Mouse (Mus musculus) neural tube, embryonic 11.5 days (tissue): Measurements from ENCODE around the gene Foxd2. TPM values are rescaled to one million over a fixed set of nuclear protein-coding genes. Genes with fewer than 3 reads are reported as not detected.
A peak's percentile ranks its signal among the peaks of the same experiment; 100 is the strongest.

ENCODE experiments used
- ATAC-seq: fragments of 200-750 bp; cut with Nextera tagmentation; 2 replicates; pipeline ENCODE4 v1.8.0; 2017; ENCODE audit warnings: moderate number of reproducible peaks, mild to moderate bottlenecking, moderate TSS enrichment, moderate library complexity; ENCODE audit not compliant: insufficient read depth, low FRiP score, low TSS enrichment
- DNase-seq: peaks from one replicate; pipeline ENCODE4 v3.0.0-alpha.2; 2015; ENCODE audit warnings: low spot score
- H3K27ac ChIP-seq: fragments of 300-500 bp; sonication (generic); 2 replicates; pipeline ENCODE4 v1.5.1; 2014; ENCODE audit warnings: low read depth, mild to moderate bottlenecking, low read length
- H3K27me3 ChIP-seq: fragments of 300-500 bp; sonication (generic); 2 replicates; pipeline ENCODE4 v1.6.1; 2014; ENCODE audit warnings: mild to moderate bottlenecking, low read length, mixed read lengths; ENCODE audit not compliant: control insufficient read depth, insufficient read depth
- H3K36me3 ChIP-seq: fragments of 300-500 bp; sonication (generic); 2 replicates; pipeline ENCODE4 v1.6.1; 2014; ENCODE audit warnings: mild to moderate bottlenecking, low read length, moderate library complexity, mixed read lengths; ENCODE audit not compliant: control insufficient read depth, insufficient read depth
- H3K4me1 ChIP-seq: fragments of 300-500 bp; sonication (generic); 2 replicates; pipeline ENCODE4 v1.6.1; 2014; ENCODE audit warnings: low read length, mixed read lengths; ENCODE audit not compliant: control insufficient read depth, insufficient read depth
- H3K4me2 ChIP-seq: fragments of 300-500 bp; sonication (generic); 2 replicates; pipeline ENCODE4 v1.6.1; 2014; ENCODE audit warnings: low read depth, mild to moderate bottlenecking, moderate library complexity
- H3K4me3 ChIP-seq: fragments of 300-500 bp; sonication (generic); 2 replicates; pipeline ENCODE4 v1.5.1; 2014; ENCODE audit warnings: low read depth, low read length
- H3K9ac ChIP-seq: fragments of 300-500 bp; sonication (generic); 2 replicates; pipeline ENCODE4 v1.6.1; 2014; ENCODE audit warnings: mild to moderate bottlenecking, low read length
- H3K9me3 ChIP-seq: fragments of 300-500 bp; sonication (generic); 2 replicates; pipeline ENCODE4 v1.6.1; 2016; ENCODE audit warnings: low read length; ENCODE audit not compliant: control insufficient read depth
- WGBS: fragments of 180-500 bp; shearing (Covaris S2); extraction: QIAGEN DNeasy Blood & Tissue Kit; methylation state at CpG from one replicate; pipeline ENCODE4 v1.1.7; 2014; 5-methylcytosine and 5-hydroxymethylcytosine counted together
- polyA plus RNA-seq: library from polyadenylated mRNA; unstranded; fragments of >200 nt; fragmentation: Nextera tagmentation; extraction: Ambion mirVana; gene quantifications from 2 replicates; pipeline ENCODE4 v1.2.1, GENCODE M21; 2014

The Foxd2 gene
- 0.53 and 1.2 TPM in 2 replicates for polyA plus RNA-seq

DNA sequence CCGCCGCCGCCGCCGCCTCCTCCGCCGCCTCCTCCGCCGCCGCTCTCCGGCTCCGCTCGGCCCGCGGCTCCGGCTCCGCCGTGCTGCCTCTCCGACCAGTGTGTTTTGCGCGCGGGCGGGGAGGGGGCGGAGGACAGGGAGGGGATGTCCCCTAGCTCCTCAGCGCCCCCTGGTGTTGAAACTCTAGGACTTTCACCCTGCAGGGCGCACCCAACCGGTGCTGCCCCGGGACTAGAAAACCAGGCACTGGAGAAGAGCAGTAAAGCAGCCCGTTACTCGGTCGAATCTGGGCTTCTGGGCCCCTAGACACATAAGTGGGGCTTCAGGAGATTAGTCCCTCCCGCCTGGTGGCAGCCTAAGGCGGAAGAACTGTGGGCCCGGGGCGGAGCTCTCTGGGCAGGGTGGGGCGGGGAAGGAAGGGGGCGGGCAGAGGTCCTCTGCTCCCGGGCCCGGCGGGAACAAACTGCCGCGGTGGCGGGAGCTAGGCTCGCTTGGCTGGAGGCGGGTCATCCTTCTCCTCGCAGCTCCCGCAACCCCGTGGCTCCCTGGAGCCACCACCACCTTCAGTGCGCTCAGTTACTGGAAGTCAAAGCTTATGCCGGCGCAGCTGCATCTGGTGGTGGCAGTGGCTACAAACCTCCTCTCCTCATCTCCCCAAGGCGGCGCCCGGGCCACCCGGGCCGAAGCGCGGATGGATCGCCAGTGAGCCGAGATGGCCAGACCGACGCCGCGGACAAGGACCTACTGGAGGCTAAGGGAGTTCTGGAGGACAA lies at the start of gene Foxd2:
Foxd2 (minus strand) TSS at position 45 of the 773 bp plus-strand sequence.
- Histone ChIP-seq H3K4me2 (peak within 1 kb of the TSS; percentile 64), H3K27ac (no peak within 1 kb of the TSS), H3K9ac (peak within 1 kb of the TSS; percentile 44), H3K4me1 (peaks cover 5% of the 10 kb centered on the region; the same call in 1 of the 2 replicates), H3K4me3 (peak within 1 kb of the TSS; percentile 46), H3K36me3 (no peaks in the 10 kb centered on the region), H3K9me3 (no peaks in the 10 kb centered on the region), H3K27me3 (peaks cover 95% of the 10 kb centered on the region)
- peak; percentile 86 for ATAC-seq
- peak; percentile 91 for DNase-seq
- under 1% methylated on average over 54 of the region's 64 CpGs for WGBS

DNA sequence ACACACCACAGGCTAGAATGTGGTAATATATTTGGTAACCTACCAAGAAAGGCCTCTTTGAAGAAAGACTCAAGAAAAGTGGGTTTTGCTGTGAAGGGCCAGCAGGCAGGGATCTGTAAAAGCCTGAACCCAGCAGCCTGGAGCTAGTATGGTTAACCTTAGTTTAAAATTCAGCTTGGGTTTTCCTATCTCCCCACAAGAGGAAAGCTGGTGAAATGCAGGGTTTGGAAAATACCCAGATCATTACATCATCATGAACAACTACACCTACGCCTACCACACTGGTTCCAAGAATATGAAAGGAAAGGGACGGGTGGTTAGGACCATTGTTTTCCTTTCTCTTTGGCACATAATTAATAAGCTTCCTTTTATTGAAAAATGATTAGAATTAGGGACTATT lies 49.6 kb upstream of the Foxd2 start:
- Histone ChIP-seq H3K9me3 (no peaks in the 10 kb centered on the region), H3K27me3 (no peaks in the 10 kb centered on the region), H3K4me1 (no peaks in the 10 kb centered on the region), H3K9ac (no peak overlapping the region), H3K36me3 (no peaks in the 10 kb centered on the region), H3K4me3 (no peak overlapping the region), H3K4me2 (no peak overlapping the region), H3K27ac (no peak overlapping the region)
- 95% methylated on average over 2 of the region's 2 CpGs for WGBS
- DNase-seq (no peak), ATAC-seq (no peak)

DNA sequence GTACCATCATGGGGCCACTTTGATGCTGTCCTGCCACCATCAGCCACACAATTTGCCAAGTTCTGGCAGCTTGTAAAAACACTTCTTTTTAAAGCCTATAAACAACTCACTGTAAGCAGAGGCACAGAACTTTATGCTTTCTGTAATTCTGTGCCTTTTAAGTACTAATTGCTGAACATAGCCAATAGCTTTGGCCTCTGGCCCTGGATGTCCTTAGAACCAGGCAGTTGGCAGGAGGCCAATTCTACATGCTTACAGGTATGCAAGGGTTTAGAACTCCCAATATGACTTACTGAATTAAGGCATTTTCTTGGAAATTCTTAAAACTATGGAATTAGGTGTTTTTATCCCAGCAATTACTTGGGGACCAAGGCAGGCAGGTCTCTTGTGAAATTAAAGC lies 48.7 kb upstream of the Foxd2 start:
- no peak overlapping the region for H3K27ac ChIP-seq
- no peaks in the 10 kb centered on the region for H3K9me3 ChIP-seq
- ATAC-seq = no peak
- H3K4me2 ChIP-seq = no peak overlapping the region
- no peaks in the 10 kb centered on the region for H3K36me3 ChIP-seq
- no peak overlapping the region for H3K9ac ChIP-seq
- DNase-seq = no peak
- H3K4me3 ChIP-seq = no peak overlapping the region
- no peaks in the 10 kb centered on the region for H3K4me1 ChIP-seq
- no peaks in the 10 kb centered on the region for H3K27me3 ChIP-seq

DNA sequence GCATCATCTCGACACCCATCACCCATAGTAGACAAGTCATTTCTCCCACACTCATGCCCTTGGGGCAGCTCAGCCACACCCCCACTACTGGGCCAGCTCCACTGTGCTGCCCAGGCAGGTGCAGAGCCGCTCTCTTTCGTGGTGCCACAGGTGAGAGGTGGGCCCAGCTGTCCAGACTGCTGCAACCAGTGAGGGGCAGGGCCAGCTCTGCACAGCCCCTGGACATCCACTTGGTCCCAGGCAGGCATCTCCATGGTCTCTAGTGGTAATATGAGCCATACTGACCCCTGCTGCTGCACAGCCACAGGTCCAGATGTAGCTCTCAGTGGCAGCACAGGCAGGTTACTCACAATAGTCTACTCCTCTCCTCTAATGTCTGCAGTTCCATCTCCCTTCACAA lies 44.5 kb upstream of the Foxd2 start:
- no peaks in the 10 kb centered on the region for H3K9me3 ChIP-seq
- no peaks in the 10 kb centered on the region for H3K36me3 ChIP-seq
- no peak overlapping the region for H3K9ac ChIP-seq
- 76% methylated on average over 3 of the region's 3 CpGs for WGBS
- no peak overlapping the region for H3K27ac ChIP-seq
- no peak overlapping the region for H3K4me2 ChIP-seq
- DNase-seq (no peak), ATAC-seq (0 out of 2 replicates have a peak, but pooled peaks have one; percentile 35)
- H3K4me1 ChIP-seq = no peaks in the 10 kb centered on the region
- H3K27me3 ChIP-seq = no peaks in the 10 kb centered on the region
- no peak overlapping the region for H3K4me3 ChIP-seq

DNA sequence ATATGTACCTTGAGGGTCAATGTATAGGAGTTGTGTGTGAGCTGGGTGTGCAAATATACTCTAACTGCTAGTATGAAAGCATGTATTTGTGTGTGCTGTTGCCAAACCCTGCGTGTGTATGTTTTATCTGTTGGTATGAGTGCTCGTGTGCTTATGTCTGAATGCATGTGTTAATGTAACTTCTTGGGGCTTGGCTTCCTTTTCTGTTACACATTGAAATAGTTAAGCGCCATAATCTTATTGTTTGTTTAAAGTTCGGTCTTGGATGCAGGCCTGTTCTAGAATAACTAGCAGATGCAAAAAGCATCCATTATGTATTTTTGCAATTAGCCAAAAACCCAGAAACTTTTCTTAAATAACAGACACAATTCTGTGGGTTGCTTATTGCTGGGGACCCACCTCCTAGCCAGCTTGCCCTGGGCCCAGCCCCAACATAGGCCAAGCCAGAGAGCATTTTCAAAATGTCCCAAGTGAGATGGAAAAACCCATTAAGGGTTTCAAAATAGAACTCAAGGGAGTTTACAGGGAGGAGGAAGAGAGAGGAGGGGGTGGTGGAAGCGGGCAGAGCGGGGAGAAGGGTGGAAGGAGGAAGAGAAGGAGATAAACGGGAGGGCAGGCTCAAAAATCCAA lies 39.3 kb upstream of the Foxd2 start:
- ATAC-seq = no peak
- H3K9ac ChIP-seq = no peak overlapping the region
- no peak overlapping the region for H3K4me3 ChIP-seq
- H3K36me3 ChIP-seq = no peaks in the 10 kb centered on the region
- no peak for DNase-seq
- no peaks in the 10 kb centered on the region for H3K4me1 ChIP-seq
- H3K9me3 ChIP-seq = no peaks in the 10 kb centered on the region
- no peaks in the 10 kb centered on the region for H3K27me3 ChIP-seq
- no peak overlapping the region for H3K27ac ChIP-seq
- H3K4me2 ChIP-seq = no peak overlapping the region
- WGBS = 64% methylated on average over 7 of the region's 7 CpGs

DNA sequence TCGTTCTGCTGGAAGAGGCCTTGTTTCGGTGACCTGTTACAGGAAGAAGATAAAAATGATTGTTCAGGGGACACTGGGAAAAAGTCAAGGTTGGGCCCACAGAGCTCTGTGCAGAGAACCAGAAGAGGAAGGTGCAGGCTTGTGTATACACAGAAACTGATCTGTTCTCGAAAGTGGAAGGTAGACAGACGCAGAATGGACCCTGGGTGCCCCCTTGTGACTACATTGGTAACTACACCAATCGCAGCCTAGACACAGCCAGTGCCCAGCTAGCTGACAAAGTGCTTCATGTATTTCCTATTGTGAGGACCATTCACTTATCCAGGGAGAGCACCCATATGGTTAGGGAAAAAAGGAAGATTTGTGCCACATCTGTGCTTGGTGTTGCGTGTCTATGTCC lies 38.7 kb upstream of the Foxd2 start:
- ATAC-seq (peak; percentile 76), DNase-seq (peak; percentile 81)
- Histone ChIP-seq H3K4me3 (no peak overlapping the region), H3K4me1 (no peaks in the 10 kb centered on the region), H3K9me3 (no peaks in the 10 kb centered on the region), H3K36me3 (no peaks in the 10 kb centered on the region), H3K4me2 (no peak overlapping the region), H3K27me3 (no peaks in the 10 kb centered on the region), H3K27ac (no peak overlapping the region), H3K9ac (no peak overlapping the region)
- 34% methylated on average over 6 of the region's 6 CpGs for WGBS

DNA sequence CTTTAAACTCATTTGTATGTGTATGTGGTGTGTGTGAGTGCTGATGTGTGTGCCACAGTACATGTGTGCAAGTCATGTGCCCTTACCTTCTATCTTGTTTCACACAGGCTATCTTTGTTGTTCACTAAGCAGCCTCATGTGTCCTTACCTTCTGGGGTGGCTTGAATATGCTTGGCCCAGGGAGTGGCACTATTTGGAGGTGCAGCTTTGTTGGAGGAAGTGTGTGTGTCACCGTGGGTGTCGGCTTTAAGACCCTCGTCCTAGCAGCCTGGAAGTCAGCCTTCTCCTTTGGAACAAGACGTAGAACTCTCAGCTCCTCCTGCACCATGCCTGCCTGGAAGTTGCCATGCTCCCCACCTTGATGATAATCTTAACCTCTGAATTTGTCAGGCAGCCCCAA lies 37.7 kb upstream of the Foxd2 start:
- H3K4me2 ChIP-seq = no peak overlapping the region
- H3K27me3 ChIP-seq = no peaks in the 10 kb centered on the region
- H3K27ac ChIP-seq = no peak overlapping the region
- WGBS = 82% methylated on average over 4 of the region's 4 CpGs
- H3K36me3 ChIP-seq = no peaks in the 10 kb centered on the region
- no peak overlapping the region for H3K9ac ChIP-seq
- H3K4me3 ChIP-seq = no peak overlapping the region
- ATAC-seq (no peak), DNase-seq (no peak)
- H3K4me1 ChIP-seq = peaks cover 3% of the 10 kb centered on the region; the same call in 1 of the 2 replicates
- no peaks in the 10 kb centered on the region for H3K9me3 ChIP-seq

DNA sequence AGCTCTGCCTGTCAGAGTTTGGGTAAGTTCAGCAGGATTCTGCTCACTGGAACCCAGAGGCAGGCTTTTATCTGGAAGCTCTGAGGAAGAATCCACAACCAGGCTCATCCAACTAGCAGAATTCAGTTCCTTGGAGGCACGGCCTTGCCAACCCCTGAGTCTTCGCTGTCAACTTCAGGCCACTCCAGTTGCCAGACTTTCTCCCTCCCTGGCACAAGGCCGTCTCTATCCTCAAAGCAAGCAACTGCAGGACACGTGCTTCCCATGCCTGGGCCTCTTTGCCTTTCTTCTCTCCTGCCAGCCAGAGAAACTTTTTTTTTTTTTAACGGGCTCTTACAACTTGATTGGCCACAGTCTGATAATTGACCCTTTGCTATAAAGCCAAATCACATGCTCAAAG lies 36.3 kb upstream of the Foxd2 start:
- Histone ChIP-seq H3K27ac (no peak overlapping the region), H3K27me3 (no peaks in the 10 kb centered on the region), H3K9me3 (no peaks in the 10 kb centered on the region), H3K4me3 (no peak overlapping the region), H3K36me3 (no peaks in the 10 kb centered on the region), H3K9ac (no peak overlapping the region), H3K4me1 (peaks cover 3% of the 10 kb centered on the region; the same call in 1 of the 2 replicates), H3K4me2 (no peak overlapping the region)
- 35% methylated on average over 5 of the region's 5 CpGs for WGBS
- ATAC-seq (no peak), DNase-seq (no peak)

DNA sequence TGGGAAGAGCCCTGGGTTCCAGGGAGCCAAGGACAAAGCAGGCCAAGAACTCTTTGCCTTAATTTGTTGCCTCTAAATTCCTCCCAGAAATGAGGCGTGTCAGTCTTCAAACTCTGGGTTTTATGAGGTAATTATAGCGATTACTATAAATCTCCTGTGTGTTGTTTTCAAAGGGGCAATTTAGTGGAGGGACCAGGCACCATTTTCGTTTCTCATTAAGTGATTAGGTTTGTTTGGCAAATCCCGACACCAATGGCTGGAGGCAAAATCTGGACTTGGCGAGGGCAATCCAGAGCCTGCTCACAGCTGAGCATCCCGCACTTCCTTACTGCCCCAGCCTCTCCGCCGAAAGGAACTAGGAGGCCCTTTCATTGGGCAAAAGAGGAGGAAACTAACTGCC lies 33.9 kb upstream of the Foxd2 start:
- Histone ChIP-seq H3K27me3 (no peaks in the 10 kb centered on the region), H3K27ac (no peak overlapping the region), H3K4me3 (no peak overlapping the region), H3K9me3 (no peaks in the 10 kb centered on the region), H3K36me3 (no peaks in the 10 kb centered on the region), H3K4me1 (peaks cover 3% of the 10 kb centered on the region; the same call in 1 of the 2 replicates), H3K9ac (no peak overlapping the region), H3K4me2 (no peak overlapping the region)
- WGBS = 26% methylated on average over 8 of the region's 8 CpGs
- no peak for DNase-seq
- ATAC-seq = no peak
